Mouse (Mus musculus) embryo, embryonic 9.5 days (tissue): ENCODE results near the gene Creg1.

ENCODE experiments used
- DNase-seq: peaks from one replicate; pipeline ENCODE4 v3.0.0-alpha.2; 2017; ENCODE audit errors: extremely low spot score

The Creg1 gene

DNA sequence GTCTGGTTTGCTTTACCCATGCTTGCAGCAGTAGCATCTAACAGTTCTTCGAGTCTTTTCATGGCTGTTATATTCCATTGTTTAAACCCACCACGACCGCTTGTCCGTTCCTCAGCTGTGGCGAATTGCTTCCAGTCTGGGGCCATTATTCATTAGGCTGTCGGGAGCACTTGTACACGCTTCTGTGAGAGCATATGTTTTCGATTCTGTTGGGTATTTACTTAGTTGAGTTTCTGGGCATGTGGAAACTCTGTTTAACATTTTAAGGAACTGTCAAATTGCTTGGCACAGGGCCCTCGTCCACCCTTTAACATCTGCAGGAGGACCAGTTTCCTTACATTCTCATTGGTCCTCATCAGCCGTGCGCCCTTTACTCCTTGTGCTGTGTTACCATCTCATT, 22.8 kb downstream of the Creg1 start:
- DNase-seq = peak; percentile 36

DNA sequence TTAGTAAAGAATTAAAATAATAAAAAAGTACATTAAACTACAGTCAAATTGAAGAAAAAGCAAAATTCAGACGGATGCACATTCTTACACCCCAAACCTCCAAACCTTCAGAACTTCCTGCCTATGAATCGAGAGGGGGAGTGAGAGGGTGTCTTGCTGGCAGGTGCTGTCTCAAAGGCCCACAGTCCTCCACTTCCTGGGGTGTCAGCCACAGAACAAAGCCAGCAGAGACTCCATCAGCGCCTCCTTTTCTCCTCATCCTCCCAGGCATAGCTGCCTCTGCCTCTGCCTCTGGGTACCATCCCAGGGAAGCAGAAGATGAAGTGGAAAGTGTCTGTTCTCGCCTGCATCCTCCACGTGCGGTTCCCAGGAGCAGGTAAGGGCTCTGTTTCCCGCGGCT, 25.0 kb downstream of the Creg1 start, which contains the start of gene Cd247:
Gene Cd247, plus strand, starts transcription at position 171 of the 400 bp plus-strand sequence.
- no peak for DNase-seq

DNA sequence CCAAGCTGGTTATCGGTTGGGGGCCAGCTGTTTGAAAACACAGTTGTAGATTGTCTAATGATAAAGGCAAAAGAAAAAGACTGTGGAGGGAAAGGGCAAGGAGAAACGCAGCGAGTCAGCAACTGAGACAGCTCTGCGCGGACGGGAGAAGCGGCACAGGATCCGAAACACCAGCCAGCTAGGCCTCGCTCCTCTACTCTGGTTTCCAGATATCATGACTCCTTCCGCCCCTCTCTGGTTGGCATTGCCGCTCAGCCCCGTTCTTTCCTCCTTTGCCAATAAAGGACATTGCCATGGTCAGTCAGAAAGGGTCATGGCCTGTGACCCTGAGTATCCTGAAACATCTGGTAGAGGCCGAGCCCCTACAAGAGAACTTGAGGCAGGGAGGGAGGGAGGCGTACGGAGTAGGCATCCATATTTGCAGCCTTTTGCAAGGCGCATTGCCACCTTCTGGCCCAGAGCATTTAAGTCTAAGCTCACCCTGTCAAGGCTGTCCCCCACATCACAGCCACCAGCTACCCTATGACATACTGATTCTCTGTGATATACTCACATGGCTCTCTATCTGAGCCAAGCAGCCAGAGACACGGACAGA, 25.6 kb downstream of the Creg1 start:
- no peak for DNase-seq

DNA sequence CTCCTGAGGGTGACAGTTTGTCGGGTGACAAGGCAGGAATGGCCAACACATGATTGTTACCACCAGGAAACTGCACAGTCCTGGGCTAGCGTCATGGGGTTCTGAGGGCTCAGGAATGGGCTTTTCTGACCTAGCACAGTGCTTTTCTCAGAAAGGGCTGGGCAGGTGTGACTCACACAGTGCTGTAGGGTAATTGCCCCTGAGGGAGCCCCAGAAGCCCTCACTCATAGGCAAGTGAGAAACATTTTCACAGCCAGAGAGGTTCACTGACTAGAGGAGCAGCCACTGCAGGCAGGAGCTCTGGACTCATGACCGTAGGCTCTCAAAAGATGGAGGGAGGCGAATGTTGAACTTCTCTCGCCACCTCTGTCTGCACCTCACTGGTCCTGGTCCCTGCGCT, 26.4 kb downstream of the Creg1 start:
- no peak for DNase-seq

DNA sequence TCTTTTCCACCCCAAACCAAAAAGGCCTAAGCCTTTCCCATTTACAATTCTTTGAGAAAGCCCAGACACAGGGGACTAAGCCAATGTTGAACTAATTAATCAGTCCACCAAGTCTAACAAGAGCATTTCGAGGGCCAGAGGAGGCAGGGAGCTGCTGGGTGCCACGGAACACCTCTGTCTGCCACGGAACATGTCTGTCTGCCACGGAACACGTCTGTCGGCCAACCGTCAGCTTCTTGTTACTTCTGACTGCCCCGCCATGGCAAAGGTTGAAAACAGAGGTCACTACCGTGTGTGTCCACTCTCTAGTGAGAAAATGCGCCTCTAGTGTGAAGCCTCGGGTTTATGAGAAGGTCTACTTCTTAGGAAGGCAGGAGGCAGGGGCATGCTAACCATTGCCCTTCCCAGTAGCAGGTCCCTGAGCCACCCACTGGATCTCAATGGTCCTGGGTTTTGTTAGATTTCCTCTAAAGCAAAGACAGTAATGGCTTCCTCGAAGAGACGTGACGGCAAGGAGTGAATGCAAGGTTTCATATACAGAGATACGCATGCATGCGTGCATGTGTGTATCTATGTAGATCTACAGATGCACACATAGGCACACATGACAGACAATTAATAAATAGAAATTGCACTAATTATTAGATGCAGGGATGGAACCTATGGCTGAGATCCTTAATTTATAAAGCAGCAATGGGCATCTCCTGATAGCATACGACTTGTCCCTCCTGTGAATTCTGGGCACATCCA, 27.1 kb downstream of the Creg1 start:
- no peak for DNase-seq

DNA sequence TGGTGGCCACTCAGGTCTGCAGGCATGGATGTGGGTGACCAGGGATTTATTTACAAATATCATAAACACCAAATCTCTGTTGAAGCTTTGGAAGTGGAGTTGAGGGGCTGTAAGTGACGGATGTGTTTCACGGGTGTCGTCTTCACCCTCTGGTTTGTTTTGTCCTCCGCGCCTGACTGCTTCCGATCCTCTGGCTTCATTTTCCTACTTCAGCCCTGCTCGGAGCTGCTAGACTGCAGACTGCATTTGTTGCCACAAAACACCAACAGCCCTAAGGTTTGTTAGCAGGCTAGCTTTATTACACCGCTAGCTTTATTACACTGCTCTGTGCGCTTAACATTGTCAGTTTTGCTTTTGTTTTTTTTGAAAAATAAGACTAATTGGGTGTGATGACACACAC, 27.9 kb downstream of the Creg1 start:
- DNase-seq = no peak

DNA sequence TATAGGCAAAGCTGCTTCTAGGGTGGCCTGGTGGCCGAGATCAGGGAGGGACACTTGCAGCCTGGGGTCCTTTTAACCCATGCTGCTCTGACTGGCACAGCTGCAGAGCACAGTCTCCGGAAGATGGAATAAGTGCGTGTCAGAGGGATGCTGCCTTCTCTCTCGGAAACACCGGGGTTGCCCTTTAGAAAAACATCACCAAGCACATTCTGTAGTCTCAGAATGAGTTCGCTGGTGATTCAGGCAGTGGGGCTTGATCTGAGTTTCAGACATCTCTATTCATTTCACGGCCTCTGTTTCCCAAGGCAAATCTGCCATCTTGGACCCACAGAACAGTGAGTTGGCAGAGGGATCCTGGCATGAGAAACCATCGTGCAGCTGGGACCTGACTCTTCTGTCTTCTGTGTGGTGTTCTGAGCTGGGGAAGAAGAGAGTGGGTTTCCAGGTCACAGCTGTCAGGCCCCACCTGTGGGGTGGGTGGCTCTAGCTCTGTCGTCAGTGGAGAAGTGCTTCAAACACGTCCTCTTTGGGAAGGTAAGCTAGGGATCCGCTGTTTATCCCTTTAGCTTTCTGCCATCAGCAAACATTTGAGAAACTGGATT, 38.3 kb downstream of the Creg1 start:
- no peak for DNase-seq

DNA sequence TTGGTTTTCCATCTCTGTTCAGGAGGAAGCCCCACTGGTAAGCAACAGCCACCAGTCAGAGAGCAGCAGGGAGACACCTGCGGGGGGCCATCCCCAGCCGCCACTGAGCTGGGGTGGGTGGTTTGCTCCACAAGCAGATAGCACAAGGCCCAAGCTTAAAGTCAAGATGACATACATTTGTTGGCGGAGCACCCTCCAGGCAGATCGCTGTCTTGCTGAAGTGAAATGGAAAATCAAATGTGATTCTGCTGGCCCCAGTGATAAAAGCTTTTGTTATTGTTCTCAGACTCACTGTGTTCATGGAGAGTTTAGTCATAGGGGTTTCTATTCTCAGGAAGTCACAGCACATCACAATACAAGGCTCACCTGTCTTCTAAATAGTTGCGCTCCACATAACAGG, 39.6 kb downstream of the Creg1 start:
- no peak for DNase-seq

DNA sequence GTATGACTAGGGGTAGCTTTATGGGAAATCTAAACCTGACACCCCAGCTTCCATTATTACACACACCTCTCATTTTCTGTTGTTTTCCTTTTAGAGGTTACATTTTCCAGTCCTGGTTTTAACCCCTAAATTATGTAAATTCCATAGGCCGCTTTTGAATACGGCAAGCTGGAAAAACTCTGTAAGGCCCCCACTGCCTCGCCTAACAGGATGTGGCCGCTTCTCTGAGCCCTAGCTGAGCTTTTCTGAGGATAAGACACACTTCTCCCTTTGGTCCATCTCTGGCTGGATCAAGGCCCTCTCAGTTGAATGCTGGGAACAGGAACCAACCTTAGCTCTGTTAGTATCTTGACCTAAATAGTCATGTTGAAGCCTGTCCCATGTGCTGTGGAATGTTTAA, 40.6 kb downstream of the Creg1 start:
- DNase-seq = no peak

DNA sequence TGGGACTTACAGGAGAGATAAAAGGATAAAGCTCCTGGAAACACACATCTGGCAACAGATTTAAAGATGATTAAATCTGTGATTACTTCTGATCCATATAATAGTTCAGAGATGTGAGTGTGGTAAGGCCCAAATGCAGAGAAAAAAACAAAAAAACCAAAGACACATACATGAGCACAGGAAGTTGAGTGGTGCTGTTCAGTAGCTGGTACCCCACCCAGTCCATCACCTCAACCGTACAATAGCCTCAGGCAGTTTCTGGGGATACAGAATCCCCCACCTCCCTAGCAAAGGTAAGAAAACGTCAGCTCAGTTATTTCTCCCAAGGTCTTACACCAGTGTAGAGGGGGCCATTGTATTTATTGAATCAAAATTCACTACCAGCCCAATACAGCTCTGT, 47.1 kb downstream of the Creg1 start:
- DNase-seq = no peak

DNA sequence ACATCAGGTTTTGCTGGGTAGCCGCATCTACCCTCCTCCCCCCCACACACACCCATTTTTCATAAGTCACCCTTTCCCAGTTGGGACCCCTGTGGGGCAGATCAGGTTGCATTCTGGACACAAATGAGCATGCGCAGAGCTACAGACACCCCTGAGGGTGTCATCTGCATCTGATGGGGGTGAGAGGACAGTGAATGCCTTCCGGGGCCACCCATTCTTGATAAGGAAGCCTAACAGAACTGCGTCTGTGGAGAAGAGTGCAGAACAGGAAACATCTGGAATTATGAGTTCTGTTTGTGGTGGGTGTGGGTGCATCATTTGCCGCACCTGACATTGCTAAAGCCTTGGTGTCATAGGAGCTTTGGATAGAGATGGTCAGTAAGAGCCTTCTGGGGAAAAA, 47.6 kb downstream of the Creg1 start:
- DNase-seq = no peak

DNA sequence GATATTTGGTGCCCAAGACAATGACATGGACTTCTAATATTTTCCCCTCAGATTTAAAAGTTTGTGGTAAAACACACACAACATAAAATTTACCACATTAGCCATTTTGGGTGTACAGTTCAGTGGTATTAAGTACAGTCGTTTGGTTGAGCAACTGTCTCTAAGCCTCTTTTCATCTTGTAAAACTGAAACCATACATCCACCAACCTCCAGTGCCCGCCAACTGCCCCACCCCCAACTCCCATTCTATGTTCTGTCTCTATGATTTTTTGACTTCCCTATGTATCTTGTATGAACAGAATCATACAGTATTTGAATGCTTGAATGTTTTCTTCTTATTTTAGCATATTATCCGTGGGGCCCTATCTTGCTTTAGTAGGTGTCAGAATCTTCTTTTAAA, 49.2 kb downstream of the Creg1 start:
- no peak for DNase-seq

DNA sequence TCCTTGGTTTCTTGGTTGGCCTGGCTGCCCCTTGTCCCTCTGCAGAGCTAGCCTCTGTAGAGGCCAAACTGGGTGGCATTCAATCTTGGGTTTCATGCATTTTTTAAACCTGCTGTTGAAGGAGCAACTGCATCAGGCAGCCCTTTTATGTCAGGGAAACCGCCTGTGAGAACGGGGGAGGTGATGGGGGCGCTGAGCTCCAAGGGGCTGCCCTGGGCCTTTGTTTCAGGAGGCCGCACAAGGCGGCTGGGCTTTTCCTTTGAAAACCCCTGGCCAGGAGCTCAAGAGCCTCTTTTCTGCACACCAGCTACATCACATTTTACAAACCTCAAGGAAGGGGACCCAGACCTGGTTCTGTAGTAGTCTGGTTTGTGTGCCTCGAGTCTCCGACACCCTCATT, 50.6 kb downstream of the Creg1 start:
- peak; percentile 77 for DNase-seq

DNA sequence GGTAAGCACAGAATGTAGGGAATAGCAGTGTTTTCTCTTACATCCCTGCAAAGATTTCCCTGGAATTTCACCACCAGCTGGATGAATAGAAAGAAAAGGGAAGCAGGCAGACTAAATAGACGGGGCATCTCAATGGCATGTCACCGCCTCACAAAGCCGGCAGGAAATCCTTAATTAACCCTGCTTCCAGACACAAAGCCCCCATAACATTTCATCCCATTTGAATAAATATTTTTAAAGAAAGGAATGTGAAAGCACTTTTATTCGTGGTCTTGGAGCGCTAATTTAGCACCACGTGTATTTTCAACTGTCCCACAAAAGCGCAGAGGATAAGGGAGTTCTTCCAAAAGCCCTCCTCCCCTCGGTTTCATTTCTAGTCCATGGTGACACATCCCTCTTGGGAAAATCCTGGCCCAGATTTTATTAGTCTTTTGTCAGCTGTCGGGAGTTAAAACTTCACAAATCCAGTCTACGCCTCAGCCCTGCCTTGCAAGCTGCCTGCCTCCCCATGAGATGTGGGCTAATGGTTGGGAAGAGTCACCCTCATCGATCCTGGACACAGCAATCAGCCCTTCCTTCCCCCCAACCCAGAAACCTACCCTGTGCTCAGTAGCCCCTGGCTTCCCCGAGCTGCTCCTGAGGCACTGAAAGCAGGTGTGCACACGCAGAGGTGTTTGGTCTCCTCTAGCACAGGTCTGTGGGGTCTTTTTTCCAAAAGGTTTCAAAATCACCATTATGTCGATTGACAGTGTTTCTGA, 51.2 kb downstream of the Creg1 start:
- peak; percentile 54 for DNase-seq

DNA sequence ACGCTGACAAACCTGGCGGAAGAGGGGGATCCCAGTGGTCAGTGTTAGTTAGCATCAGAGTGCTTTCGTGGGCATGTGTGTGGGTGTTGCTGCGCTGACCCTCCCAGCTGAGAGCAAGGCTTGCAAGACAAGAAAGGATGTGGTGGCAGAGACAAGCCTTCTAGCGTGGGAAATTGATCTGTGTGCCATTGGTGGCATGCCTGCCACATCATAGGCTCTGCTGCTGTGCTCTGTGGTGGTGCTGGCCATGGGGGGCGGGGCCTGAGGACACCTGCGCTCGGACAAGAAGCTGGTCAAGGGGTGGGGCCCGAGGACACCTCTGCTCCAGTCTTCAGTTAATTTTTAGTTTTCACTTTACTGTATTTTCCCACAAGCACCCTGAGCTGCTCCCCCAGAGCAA, 52.8 kb downstream of the Creg1 start:
- DNase-seq = no peak

DNA sequence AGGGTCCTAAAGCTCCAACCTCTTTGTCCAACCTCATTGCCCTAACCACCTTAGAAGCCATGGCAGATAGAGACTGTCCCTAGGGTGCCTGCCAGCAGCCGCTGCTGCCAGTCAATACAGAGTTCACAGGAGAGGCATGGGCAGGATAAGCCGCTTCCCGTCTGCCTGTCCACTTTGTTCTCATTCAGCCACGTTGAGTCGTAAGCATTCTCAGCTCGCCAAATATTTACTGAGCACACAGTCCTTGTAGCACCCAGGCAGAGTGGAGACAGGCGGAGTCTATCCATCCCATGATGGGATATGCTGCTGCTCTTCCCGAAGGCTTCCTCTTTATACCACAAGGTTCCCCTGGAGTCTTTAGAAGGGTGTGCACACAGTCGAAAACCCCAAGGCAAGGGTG, 53.7 kb downstream of the Creg1 start:
- no peak for DNase-seq

DNA sequence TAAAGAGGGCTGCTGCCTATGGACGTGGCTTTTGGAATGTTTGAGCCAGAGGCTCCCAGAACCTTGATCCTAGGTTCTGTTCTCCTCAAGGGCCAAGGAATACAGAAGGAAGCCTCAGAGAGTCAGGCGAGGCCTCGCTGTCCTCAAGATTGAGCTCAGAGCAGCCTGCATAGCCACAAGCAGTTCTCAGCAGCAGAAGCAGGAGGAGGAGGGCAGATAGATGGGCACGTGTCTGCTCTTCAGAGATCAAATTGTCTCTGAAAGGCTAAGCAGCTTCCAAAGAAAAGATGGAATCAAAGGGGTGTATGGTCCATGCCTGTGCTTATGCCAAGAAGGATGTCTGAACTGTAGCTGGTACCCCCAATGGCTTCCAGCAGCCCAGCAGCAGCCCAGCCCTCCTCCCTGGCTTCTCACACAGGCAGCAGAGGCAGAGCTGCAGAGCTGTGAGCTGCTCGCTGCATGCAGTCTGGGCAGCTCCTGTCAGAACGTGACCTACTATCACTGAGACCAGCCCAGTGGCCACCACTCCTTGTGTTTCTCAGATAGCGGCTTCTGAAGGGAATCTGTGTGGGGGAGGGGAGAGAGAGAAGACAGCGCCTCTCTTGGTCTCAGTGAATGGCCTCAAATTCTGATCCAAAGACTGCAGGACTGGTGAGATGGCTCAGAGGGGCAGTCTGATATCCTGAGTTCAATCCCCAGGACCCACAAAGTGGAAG, 54.8 kb downstream of the Creg1 start:
- no peak for DNase-seq

DNA sequence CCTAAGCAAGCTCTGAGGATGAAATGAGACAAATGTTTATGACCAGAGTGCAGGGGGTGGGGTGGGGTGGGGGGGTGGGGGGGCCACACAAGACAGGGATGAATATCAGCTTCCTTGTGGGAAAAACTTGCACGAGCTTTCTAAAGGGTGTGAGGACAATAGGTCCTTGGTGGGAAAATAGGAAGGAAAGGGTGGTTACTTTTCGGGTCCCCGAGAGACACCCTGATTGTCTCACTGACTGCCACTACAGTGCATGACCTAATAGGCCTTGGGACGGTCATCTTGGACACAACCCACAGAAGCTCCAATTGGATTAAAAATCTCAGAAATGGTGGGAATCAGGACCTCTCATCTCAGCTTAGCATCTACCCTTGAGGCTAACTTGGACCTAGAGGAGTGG, 55.6 kb downstream of the Creg1 start:
- no peak for DNase-seq

DNA sequence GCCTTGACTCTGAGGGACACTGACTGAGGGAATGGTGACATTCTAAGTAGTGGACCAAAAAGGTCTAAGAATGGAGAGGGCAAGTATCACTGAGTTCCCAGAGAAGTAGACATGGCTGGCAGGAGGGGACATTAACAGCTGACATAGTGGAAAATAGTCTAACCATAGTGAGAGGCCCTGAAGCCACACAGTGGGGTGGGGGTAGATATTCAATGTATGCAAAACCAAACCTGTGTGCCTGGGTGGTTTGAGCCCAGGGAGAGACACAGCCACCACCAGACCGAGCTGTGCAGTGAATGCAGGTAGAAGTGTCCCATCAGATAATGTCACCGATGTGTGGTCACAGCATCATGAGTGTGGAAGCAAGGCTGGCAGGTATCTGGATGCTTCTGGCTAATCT, 58.5 kb downstream of the Creg1 start:
- no peak for DNase-seq
